Mouse (Mus musculus): ENCODE results near the gene Dcaf5. TPM values are rescaled to one million over a fixed set of nuclear protein-coding genes. Genes with fewer than 3 reads are reported as not detected.

Gene Dcaf5
- polyA plus RNA-seq, 1 experiment from 2014 or later, result 5.4 TPM

GRCm38 (mm10) chr12:80365345-80365744, 71.1 kb downstream of the Dcaf5 start:
- no peaks in the 10 kb centered on the region for H3K9me3 ChIP-seq (ENCODE audit: control insufficient read depth, low read length)
- DNase-seq (ENCODE audit: low spot score) (peak; percentile 40), ATAC-seq (ENCODE audit: low FRiP score, low TSS enrichment) (no peak)
- 70% methylated on average over 3 of the region's 3 CpGs for WGBS
- H3K36me3 ChIP-seq (ENCODE audit: control insufficient read depth, insufficient read depth, low read length), result peaks cover 3% of the 10 kb centered on the region; the same call in 1 of the 2 replicates
- no peak overlapping the region for H3K4me3 ChIP-seq (ENCODE audit: low read depth, low read length)
- no peak overlapping the region for H3K4me2 ChIP-seq (replicated peaks; ENCODE audit: low read depth)
- no peak for TF ChIP-seq CTCF (IDR thresholded peaks at IDR 0.05; ENCODE audit: low read depth)
- TF ChIP-seq EP300 (optimal IDR thresholded peaks at IDR 0.05), result no peak
- no peaks in the 10 kb centered on the region for H3K27me3 ChIP-seq (ENCODE audit: control insufficient read depth, insufficient read depth, low read length)
- H3K27ac ChIP-seq (replicated peaks), result peak overlapping the region; percentile 63
- no peak overlapping the region for H3K9ac ChIP-seq (ENCODE audit: low read length)
- H3K4me1 ChIP-seq (replicated peaks; ENCODE audit: control insufficient read depth, insufficient read depth), result peaks cover 8% of the 10 kb centered on the region; the same call in 1 of the 2 replicates

DNA sequence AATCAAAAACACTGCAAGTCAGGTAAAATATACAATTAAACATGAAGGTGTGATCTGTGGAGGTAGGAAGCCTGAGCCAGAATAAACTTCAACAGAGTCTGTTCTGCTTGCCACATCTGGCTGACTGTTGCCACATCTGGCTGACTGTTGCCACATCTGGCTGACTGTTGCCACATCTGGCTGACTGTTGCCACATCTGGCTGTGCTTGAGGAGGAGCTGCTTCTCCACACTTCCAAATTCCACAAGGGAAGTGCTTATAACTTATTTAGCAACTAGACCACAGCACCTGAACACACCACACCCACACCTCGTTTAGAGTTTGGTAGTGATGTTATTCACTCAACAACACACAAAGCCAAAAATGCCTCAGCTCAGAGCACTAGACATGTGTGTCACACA, 74.7 kb downstream of the Dcaf5 start:
- Histone ChIP-seq H3K27me3 (ENCODE audit: control insufficient read depth, insufficient read depth, low read length) (no peaks in the 10 kb centered on the region), H3K9me3 (ENCODE audit: control insufficient read depth, low read length) (no peaks in the 10 kb centered on the region), H3K36me3 (ENCODE audit: control insufficient read depth, insufficient read depth, low read length) (peaks cover 3% of the 10 kb centered on the region; the same call in 1 of the 2 replicates), H3K9ac (ENCODE audit: low read length) (no peak overlapping the region), H3K4me2 (replicated peaks; ENCODE audit: low read depth) (no peak overlapping the region), H3K27ac (replicated peaks) (no peak overlapping the region), H3K4me1 (replicated peaks; ENCODE audit: control insufficient read depth, insufficient read depth) (peaks cover 5% of the 10 kb centered on the region; the same call in 1 of the 2 replicates), H3K4me3 (ENCODE audit: low read depth, low read length) (no peak overlapping the region)
- WGBS, result 79% methylated on average over 1 of the region's 1 CpGs
- ATAC-seq (ENCODE audit: low FRiP score, low TSS enrichment) (no peak), DNase-seq (ENCODE audit: low spot score) (no peak)
- TF ChIP-seq EP300 (optimal IDR thresholded peaks at IDR 0.05) (no peak), CTCF (IDR thresholded peaks at IDR 0.05; ENCODE audit: low read depth) (no peak)

DNA sequence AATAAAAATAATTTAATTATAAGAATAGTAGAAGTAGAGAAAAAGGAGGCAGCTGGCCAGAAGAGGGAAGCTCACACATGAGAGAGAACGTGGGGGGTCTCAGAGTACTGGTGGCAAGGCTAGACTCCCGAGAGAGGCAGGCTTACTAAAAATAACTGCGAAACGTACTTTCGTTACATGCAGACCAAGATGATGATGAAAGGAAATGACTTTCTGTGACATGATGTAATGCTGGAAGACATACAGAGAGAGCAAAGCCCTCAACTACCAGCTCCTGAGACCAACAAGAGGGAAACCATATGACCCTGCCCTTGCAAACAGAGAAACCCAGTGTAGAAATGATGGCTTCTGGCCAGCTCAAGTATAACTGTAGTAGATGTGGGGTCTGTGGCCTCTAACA, 76.1 kb downstream of the Dcaf5 start:
- no peaks in the 10 kb centered on the region for H3K9me3 ChIP-seq (ENCODE audit: control insufficient read depth, low read length)
- DNase-seq (ENCODE audit: low spot score), result no peak
- H3K4me2 ChIP-seq (replicated peaks; ENCODE audit: low read depth), result no peak overlapping the region
- H3K9ac ChIP-seq (ENCODE audit: low read length), result no peak overlapping the region
- no peak for ATAC-seq (ENCODE audit: low FRiP score, low TSS enrichment)
- WGBS, result 59% methylated on average over 5 of the region's 5 CpGs
- H3K4me1 ChIP-seq (replicated peaks; ENCODE audit: control insufficient read depth, insufficient read depth), result peaks cover 2% of the 10 kb centered on the region; the same call in 1 of the 2 replicates
- H3K4me3 ChIP-seq (ENCODE audit: low read depth, low read length), result no peak overlapping the region
- H3K27me3 ChIP-seq (ENCODE audit: control insufficient read depth, insufficient read depth, low read length), result no peaks in the 10 kb centered on the region
- H3K27ac ChIP-seq (replicated peaks), result no peak overlapping the region
- TF ChIP-seq EP300 (optimal IDR thresholded peaks at IDR 0.05) (no peak), CTCF (IDR thresholded peaks at IDR 0.05; ENCODE audit: low read depth) (no peak)
- peaks cover 3% of the 10 kb centered on the region; the same call in 1 of the 2 replicates for H3K36me3 ChIP-seq (ENCODE audit: control insufficient read depth, insufficient read depth, low read length)

DNA sequence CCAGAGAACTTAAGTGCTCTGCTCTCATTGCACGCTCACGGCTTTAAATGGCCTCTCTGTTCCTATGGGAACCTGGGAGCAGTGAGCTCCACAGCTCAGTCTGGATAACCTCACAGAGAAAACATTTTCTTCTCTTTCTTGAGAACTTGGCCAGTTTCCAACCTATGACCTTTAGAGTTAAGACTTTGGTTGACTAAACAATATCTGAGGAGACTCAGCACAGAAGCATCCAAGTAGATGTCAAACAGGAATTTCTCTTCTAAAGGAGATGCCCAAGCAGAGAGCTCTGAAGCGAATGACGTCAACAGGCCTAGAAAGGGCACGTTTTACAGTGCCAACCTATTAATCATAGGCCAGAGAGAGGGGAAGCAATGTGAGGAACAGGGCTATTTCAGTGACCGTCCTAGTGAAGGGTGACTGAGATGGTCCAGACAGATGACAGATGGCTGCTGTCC, 91.6 kb downstream of the Dcaf5 start:
- ATAC-seq (ENCODE audit: low FRiP score, low TSS enrichment), result peak; percentile 82
- 0 out of 2 replicates have a peak, but pooled peaks cover 2% of the 10 kb centered on the region for H3K36me3 ChIP-seq (ENCODE audit: control insufficient read depth, insufficient read depth, low read length)
- H3K4me1 ChIP-seq (replicated peaks; ENCODE audit: control insufficient read depth, insufficient read depth), result no peaks in the 10 kb centered on the region
- no peak for TF ChIP-seq CTCF (IDR thresholded peaks at IDR 0.05; ENCODE audit: low read depth)
- no peak for TF ChIP-seq EP300 (optimal IDR thresholded peaks at IDR 0.05)
- H3K27me3 ChIP-seq (ENCODE audit: control insufficient read depth, insufficient read depth, low read length), result no peaks in the 10 kb centered on the region
- H3K9me3 ChIP-seq (ENCODE audit: control insufficient read depth, low read length), result no peaks in the 10 kb centered on the region
- DNase-seq (ENCODE audit: low spot score), result no peak
- peak overlapping the region; percentile 59 for H3K27ac ChIP-seq (replicated peaks)
- H3K4me3 ChIP-seq (ENCODE audit: low read depth, low read length), result no peak overlapping the region
- H3K9ac ChIP-seq (ENCODE audit: low read length), result no peak overlapping the region
- no peak overlapping the region for H3K4me2 ChIP-seq (replicated peaks; ENCODE audit: low read depth)
- WGBS, result 27% methylated on average over 6 of the region's 6 CpGs

DNA sequence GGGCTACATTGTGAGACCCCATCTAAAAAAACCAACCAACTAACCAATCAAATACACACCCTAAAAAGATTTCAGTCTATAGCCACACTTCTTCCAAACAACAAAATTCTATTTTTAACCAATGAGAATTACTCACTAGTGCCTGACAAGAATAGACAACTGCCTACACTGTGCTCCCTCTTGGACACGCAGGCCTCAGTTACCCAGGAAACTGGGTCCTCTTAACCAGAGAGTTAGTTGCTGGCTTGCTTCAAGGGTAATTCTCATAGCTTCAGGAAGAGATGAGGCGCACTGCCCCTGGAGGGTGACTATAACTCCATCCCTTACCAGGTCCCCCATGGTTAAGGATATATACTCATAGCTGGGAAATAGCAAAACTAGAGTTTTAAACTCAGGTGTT, 95.5 kb downstream of the Dcaf5 start:
- Histone ChIP-seq H3K36me3 (ENCODE audit: control insufficient read depth, insufficient read depth, low read length) (peaks cover 22% of the 10 kb centered on the region), H3K4me2 (replicated peaks; ENCODE audit: low read depth) (no peak overlapping the region), H3K4me3 (ENCODE audit: low read depth, low read length) (no peak overlapping the region), H3K27ac (replicated peaks) (no peak overlapping the region), H3K9ac (ENCODE audit: low read length) (no peak overlapping the region), H3K27me3 (ENCODE audit: control insufficient read depth, insufficient read depth, low read length) (no peaks in the 10 kb centered on the region), H3K4me1 (replicated peaks; ENCODE audit: control insufficient read depth, insufficient read depth) (no peaks in the 10 kb centered on the region), H3K9me3 (ENCODE audit: control insufficient read depth, low read length) (no peaks in the 10 kb centered on the region)
- TF ChIP-seq EP300 (optimal IDR thresholded peaks at IDR 0.05), result no peak
- TF ChIP-seq CTCF (IDR thresholded peaks at IDR 0.05; ENCODE audit: low read depth), result no peak
- no peak for DNase-seq (ENCODE audit: low spot score)
- no peak for ATAC-seq (ENCODE audit: low FRiP score, low TSS enrichment)
- 84% methylated on average over 2 of the region's 2 CpGs for WGBS

DNA sequence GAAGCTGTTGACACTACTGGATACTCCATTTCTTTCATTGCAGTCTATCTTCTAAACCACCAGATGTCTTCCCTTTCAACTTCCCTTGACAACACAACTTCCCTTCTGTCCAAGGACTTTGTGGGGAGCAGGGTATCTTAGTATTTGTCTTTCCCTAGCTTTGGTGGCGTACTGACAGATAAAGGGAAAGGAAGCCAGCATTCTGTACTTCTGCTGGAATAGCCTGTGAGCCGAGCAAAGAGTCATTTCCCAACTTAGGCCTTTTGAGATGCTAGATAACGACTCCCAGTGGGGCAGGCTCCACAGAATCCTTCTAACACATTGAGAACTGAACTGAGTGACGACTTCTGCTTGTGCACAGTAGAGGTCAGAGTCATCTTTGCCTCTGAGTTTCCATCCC, 102.2 kb downstream of the Dcaf5 start:
- WGBS, result 69% methylated on average over 4 of the region's 4 CpGs
- Histone ChIP-seq H3K36me3 (ENCODE audit: control insufficient read depth, insufficient read depth, low read length) (peaks cover 14% of the 10 kb centered on the region), H3K9ac (ENCODE audit: low read length) (no peak overlapping the region), H3K4me3 (ENCODE audit: low read depth, low read length) (no peak overlapping the region), H3K9me3 (ENCODE audit: control insufficient read depth, low read length) (no peaks in the 10 kb centered on the region), H3K4me2 (replicated peaks; ENCODE audit: low read depth) (no peak overlapping the region), H3K27ac (replicated peaks) (no peak overlapping the region), H3K4me1 (replicated peaks; ENCODE audit: control insufficient read depth, insufficient read depth) (0 out of 2 replicates have a peak, but pooled peaks cover 2% of the 10 kb centered on the region), H3K27me3 (ENCODE audit: control insufficient read depth, insufficient read depth, low read length) (no peaks in the 10 kb centered on the region)
- ATAC-seq (ENCODE audit: low FRiP score, low TSS enrichment) (no peak), DNase-seq (ENCODE audit: low spot score) (no peak)
- TF ChIP-seq EP300 (optimal IDR thresholded peaks at IDR 0.05), result no peak
- TF ChIP-seq CTCF (IDR thresholded peaks at IDR 0.05; ENCODE audit: low read depth), result no peak

All from stomach, postnatal 0 days (tissue).